Mouse (Mus musculus): ENCODE measurements around the gene Fyttd1. TPM values are rescaled to one million over a fixed set of nuclear protein-coding genes. Genes with fewer than 3 reads are reported as not detected.
"Not testable (repeated sequence)": the region's sequence is repeated elsewhere in the genome, so short reads cannot be mapped to it uniquely, and the experiment has no call there.

The Fyttd1 gene
- total RNA-seq (2021) = 100 to 1,000 TPM; 122 to 135 TPM
- long read RNA-seq, experiment 1, full-length matches to known transcripts = 112 of 136 reads
- long read RNA-seq, experiment 1, partial matches to known transcripts = 0 of 136 reads
- long read RNA-seq, experiment 1, other reads (novel, unspliced or antisense) = 24 of 136 reads
- long read RNA-seq, experiment 2, full-length matches to known transcripts = 97 of 114 reads
- long read RNA-seq, experiment 2, partial matches to known transcripts = 1 of 114 reads
- long read RNA-seq, experiment 2, other reads (novel, unspliced or antisense) = 16 of 114 reads

DNA sequence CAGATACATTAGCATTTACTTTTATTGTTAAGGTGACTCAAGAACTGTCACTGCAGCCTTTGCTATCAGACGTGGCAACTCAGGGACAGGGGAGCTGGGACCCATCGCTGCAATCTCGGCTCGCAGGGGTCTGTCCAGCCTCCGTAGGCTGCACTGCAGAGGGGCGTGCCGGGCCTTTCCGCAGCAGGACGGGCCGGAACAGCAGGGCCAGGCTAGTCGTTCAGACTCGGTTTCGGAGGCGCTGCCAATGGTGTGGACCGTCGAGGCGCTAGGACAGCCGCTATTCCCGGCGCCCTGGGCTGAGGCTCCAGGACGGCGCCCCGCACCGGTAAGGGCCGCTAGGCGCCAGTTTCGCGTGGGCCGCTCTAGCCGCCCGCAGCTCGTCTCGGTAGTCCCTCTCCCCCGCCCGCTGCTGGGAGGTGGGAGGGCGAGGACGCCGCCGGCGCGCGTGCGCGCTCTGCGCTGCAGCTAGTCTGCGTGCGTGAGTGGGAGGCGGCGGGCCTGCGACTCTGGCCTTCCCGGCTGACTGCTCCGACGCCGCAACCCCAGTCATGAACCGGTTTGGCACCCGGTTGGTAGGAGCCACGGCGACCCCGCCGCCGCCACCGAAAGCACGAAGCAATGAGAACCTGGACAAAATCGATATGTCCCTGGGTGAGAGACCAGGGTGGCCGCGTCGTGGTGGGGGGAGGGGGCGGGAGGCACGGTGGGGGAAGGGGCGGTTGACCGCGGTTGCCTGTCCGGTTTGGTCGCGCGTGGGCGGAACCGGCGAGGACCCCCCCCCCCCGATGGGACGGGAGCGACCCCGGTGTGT lies at the start of gene Fyttd1, which contains the start of gene Rubcn:
Gene Fyttd1, plus strand, starts transcription at position 158 of the 814 bp plus-strand sequence.
Gene Rubcn, minus strand, starts transcription at position 424 of the 814 bp plus-strand sequence.
- peak; percentile 95 for DNase-seq (ENCODE audit: low spot score in 2 of 2)
- intact Hi-C loops (cut with DNase I) = loop anchor here (5.0 kb wide), 1 partner anchor 50 kb away; no protein-coding TSS in a partner anchor

DNA sequence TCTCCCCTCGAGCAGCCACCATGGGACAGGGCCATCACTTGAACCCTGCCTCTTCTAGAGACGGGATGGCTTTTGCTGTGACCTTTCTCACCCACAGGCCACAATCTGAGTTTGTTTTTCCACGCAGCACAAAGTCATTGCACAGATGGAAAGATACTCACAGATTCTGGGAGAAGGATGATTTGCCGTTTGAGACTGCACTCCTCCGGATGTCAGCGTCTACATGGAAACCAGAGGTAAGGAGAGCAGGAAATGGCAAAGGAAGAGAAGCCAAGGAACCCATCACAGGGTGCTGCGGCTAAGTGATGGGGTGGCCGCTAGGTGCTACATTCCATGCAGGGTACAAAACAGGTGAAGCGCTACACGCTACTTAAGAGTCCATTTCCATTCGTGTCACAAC lies 48.2 kb upstream of the Fyttd1 start:
- intact Hi-C loops (cut with DNase I) = loop anchor here (5.0 kb wide), 1 partner anchor 48 kb away; the partner anchor contains the start of genes Fyttd1 and Rubcn

DNA sequence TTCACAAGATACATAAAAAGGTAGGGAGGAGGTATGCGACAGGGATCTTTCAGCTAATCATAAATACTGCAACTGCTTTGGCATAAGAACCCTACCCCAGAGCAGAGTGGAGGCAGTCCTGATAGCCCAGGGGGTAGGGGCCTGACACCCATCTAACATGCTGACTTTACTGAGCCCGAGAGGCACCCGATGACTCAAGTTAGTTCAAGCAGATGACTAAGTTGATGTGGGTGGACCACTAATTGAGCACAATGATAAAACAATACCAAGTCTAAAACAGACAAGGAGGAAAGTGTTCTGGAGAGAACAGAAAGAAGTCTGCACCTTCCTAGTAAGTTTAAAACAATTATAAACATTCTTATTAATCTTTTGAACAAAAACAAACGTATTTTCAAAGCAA lies 45.8 kb upstream of the Fyttd1 start:
- intact Hi-C loops (cut with DNase I) = no loop called here
- no peak for DNase-seq (ENCODE audit: low spot score in 2 of 2)

More for the DNA sequence above, 48.2 kb upstream of the Fyttd1 start:
- no peak for DNase-seq (ENCODE audit: low spot score in 2 of 2)

DNA sequence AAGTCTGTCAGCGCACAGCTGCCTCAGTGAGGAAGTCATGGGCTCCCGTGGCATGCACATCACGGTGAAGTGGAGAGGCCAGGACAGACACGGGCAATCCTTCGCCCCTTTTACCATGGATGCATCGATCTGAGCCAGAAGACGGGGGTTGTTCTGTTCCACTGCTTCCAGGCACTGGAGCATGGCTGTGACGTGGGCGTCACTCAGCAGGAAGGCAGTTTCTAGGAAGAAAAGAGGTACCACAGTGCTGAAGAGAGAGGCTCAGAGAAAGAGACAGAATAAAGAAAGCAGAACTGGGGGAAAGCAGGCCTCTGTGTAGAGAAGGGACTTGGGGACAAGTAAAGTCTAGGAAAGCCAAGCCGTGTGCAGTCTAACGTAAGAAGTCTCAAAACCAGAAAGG lies 30.2 kb upstream of the Fyttd1 start:
- intact Hi-C loops (cut with DNase I) = no loop called here
- no peak for DNase-seq (ENCODE audit: low spot score in 2 of 2)

DNA sequence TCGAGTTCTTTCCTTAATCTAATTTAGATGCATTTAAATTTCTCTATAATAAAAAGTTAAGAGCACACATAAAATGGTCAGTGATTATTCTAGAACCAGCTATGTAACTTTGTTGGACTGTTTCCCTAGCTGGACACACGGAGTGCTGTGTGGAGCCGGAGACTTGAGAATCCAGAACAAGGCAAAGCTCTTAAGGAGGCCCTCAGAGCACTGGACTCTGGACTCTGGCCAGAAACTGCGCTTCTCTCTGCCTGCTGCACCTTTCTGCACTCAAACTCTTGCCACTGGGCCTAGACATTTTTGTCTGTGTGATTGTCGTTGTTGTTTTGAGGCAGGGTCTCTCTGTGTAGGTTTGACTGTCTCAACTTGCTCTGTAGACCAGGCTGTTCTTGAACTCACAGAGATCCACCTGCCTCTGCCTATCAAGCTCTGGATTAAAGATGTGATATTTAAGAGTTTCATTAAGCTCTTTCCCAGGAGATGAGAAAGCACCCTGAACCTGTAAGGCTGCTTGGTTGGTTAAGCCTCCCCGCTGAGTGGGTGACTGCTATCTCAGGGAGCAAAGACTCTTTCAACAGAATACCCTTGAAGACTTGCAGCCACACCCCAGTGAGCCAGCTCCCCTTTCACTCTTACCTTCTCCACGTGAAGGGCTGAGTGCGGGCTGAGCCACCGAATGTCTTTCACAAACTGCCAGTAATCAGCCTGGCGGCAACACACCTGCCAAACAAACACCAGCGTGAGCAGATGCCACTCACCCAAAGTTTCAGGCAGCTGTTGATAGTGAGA lies 28.1 kb upstream of the Fyttd1 start:
- DNase-seq (ENCODE audit: low spot score in 2 of 2) = no peak
- intact Hi-C loops (cut with DNase I) = no loop called here

DNA sequence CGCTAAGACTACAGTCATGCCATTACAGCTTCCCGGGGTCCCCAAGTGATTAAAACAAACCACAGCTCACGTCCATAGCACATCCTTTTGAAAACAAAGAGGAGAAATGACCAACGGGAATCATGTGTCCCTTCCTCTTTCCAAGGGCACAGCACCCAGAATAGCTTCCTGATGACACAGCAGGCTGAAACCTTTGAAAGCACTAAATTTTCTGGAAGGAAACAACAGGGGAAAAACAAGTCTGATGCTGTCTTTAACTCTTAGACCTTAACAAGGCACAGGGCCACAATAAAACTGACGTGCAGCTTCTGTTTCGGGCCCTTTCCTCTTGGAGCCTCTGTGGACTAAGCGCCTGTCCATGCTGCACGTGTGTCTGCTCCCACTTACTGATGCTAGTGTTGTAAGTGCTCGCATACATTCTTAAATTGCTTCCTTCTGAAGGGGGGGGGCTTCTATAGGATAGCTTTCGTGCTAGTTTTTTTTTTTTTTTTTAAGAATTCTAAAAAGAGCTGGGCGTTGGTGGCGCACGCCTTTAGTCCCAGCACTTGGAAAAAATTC lies 23.7 kb upstream of the Fyttd1 start:
- intact Hi-C loops (cut with DNase I) = no loop called here
- DNase-seq (ENCODE audit: low spot score in 2 of 2) = peak in 1 of 2 experiments; percentile 9

DNA sequence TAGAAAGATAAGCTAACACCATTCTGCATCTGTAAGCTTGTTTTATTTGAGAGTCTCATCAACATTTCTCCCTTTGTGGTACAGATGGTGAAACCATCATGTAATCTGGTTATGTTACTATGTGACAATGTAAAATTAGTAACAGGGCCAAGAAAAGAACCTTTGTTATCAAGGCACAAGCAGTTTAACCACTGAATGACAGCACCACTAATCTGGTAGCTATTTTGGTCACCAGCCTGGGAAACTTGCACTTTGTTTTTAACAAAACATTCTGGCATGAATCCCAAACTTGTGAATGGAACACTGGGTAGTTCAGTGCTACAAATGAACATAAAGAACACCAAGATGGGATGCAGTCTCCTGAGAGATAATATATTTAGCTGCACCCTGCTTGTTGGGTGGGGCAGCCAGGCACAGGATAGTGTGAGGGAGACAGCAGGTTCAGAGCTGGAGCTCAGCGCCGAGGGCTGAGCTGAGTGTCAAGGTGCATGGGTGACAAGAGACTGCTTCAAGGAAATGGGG lies 23.2 kb upstream of the Fyttd1 start:
- intact Hi-C loops (cut with DNase I) = no loop called here
- peak; percentile 30 to 85 for DNase-seq (ENCODE audit: low spot score in 2 of 2)

DNA sequence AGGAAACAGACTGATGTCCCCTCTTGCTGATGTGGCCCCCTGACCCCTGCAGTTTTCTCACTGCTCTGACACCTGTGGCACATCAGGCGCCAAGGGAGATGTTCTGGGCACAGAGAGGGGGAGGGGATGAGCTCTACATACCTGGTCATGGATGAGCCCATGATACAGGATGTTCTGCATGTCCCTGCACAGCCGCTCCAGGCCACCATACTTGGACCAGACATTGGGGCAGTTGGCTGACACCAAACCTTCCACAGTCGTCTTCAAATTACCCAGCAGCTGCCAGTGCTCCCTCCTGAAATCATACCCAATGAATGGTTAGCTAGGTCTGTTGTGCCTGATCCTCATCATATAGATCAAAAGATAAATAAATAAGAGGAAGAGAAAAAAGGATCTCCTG lies 20.5 kb upstream of the Fyttd1 start:
- no peak for DNase-seq (ENCODE audit: low spot score in 2 of 2)

DNA sequence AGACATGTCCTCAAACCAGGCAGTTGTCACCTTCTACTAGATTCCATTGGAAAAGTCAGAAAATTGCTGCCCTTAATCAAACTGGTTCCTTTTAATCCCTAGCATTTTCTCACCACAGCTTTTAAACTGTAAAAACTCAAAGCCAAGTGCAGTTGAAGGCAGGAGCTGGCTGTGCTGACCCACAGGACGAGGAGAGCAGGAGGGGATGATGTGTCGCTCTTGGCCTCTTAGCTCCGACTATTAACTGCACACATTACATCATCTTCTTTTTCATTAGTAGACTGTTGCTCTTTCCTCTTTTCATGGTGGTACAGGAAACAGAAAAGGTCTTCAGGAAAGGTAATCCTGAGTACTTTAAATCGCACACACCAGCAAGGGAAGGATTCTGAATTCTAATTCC lies 18.9 kb upstream of the Fyttd1 start:
- intact Hi-C loops (cut with DNase I) = no loop called here
- DNase-seq (ENCODE audit: low spot score in 2 of 2) = no peak

More for the DNA sequence above, 20.5 kb upstream of the Fyttd1 start:
- intact Hi-C loops (cut with DNase I) = no loop called here

DNA sequence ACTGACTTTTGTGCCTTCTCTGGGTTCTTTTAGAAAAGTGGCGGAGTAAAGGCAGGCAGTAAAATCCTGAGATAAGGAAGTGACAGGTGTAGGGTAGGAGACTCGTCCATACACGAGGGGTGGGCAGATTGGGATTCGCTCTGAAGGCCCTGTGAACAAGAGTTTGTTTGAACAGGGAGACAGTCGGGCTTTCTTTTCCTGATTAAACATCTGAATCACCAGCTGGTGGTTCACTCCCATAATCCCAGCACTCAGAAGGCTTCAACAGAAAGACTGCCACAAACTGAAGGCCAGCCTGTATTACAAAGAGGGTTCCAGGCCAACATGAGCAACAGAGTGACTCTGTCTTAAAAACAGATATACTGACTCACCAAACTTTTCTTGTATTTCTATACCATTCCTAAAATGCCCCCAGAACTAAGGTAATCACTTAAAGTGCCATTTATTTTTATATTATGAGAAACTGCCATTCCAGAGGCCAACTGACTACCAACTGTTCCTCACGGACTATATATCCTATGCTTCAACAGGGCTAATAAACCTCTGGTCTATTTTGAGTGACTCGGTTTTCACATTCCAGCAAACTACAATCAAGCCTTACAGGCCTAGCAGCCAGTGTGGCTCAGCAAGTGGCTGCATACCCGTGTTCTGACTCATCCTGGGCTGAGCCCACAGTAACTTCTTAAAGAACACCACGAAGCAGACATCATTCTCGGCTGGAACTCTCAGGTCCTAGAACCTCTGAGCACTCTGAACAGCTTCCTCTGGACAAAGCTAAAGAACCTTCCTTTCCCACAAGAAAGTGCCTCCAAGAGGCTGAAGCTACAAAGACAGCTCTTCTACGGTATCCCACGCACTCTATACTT lies 18.3 kb upstream of the Fyttd1 start:
- intact Hi-C loops (cut with DNase I) = no loop called here
- DNase-seq (ENCODE audit: low spot score in 2 of 2) = no peak

DNA sequence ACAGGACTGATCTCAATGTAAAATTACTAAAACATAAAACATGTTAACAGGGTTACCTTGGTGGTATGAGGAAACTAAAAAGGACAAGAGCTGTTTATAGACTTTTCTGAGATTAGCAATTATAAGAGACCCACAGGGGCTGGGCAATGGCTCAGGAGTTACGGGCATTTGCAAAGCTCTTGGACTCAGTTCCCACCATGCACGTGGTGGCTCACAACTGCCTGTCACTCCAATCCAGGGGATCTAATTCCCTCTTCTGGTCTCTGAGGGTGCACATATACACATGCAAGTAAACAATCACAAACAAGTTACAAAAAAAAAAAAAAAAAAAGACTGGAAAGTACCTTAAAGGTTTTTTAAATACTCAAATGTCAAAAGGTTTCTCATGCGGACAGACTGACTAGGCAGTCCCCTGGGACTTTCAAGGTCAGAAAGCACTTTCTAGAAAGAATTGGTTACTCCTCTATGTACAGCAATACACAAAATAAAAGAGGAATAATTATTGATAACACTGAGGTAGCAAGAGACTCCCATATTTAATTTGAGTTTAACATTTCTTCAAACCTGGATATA lies 15.4 kb upstream of the Fyttd1 start:
- no peak for DNase-seq (ENCODE audit: low spot score in 2 of 2)
- intact Hi-C loops (cut with DNase I) = no loop called here

DNA sequence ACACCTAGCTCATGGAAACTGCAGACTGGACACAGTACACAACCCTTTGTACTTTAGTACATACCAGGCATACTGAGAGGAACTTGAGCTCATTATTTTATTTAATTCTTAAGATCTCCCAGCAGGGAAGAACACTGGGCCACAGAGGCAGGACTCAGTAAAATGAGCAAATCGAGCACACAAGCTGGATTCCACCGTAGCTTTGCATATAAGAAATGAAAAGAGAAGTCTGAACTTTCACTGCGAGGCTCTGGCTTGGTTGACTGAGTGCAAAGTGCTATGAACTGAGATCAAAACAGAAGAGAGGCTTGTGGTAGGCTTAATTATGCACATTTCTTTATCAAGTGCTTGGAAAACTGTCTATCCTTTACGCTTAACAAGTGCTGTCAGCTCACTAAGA lies 11.9 kb upstream of the Fyttd1 start:
- no peak for DNase-seq (ENCODE audit: low spot score in 2 of 2)
- intact Hi-C loops (cut with DNase I) = loop anchor here (5.0 kb wide), 1 partner anchor 53 kb away; the partner anchor contains the start of gene Smbd1

DNA sequence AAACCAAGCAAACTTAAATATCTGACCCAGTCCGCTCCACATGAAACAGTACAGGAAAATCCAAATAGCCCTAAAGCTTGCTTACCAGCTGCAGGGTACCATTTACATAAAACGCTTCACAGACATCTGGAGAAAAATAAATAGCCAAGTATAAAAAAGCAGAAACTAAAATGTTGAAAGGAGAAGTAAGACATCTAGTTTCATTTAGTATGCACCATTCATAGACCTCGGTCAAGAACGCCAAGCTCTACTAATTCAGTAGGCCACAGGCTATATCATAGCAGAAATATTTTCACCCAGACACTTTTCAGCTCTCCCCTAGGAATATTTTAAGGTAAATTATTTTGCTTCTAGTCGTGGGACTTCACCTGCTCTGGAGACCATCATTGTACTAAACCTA lies 10.6 kb upstream of the Fyttd1 start:
- DNase-seq (ENCODE audit: low spot score in 2 of 2) = no peak
- intact Hi-C loops (cut with DNase I) = loop anchor here (5.0 kb wide), 1 partner anchor 54 kb away; the partner anchor contains the start of gene Smbd1

DNA sequence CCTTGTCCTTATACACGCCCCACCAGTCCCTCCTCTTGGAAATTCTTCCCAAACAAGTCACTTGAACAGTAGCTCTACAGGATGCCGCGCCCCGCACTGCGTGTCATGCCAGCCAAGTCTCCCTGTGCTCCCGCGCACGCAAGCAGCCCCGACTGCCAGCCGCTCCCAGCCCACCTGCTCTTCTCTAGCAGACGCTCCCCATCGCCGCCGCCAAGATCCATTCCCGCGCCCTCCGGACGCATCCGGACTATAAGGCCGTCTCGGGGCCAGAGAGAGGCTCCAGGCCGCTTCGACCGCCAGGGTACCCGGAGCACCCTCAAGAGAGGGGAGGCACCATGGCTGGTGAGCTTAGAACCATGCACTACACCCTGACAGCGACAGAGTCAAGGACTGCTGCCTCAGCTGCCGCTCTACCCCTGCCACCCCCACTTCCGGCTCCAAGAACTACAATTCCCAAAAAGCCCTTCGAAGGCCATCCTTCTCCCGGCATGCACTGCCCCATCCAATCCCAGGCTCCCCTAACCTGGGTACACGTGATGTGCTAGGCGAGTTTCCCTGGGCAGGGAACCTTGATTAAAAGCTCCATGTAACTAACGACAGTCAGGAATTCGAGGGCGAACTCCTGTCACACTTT lies 9.3 kb upstream of the Fyttd1 start:
- DNase-seq (ENCODE audit: low spot score in 2 of 2) = peak; percentile 89 to 93
- intact Hi-C loops (cut with DNase I) = loop anchor here (5.0 kb wide), 1 partner anchor 56 kb away; the partner anchor contains the start of gene Smbd1

DNA sequence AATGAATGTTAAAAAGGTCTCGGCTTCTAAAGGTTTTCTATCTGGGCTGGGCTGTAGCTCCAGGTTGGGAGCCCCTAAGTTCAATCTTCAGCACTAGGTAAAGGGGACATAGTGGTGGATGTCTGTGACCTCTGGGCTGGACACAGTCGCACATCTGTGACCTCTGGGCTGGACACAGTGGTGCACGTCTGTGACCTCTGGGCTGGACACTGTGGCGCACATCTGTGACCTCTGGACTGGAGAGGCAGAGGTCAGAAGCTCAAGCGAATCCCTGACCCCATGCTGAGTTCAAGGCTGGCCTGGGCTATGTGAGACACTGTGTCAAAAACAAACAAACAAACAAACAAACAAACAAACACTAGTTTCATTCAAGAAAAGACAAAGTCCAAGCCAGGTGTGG lies 7.1 kb upstream of the Fyttd1 start:
- intact Hi-C loops (cut with DNase I) = no loop called here
- DNase-seq (ENCODE audit: low spot score in 2 of 2) = no peak

DNA sequence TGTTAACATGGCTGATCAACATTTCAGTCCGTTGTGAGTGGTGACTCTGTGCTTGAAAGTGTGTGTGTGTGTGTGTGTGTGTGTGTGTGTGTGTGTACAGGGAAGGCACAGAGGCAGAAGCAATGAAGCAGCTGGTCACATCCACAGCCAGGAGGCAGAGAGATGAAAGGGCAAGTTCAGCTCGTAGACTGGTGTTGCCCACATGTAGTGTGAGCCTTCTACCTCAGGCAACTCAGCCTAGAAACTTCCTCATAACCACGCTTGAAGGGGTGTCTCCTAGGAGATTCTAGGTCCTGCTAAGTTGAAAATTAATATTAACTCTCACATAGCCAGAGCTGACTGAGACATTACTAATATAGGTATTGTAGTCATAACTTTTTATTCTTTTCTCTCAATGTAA lies 3.9 kb upstream of the Fyttd1 start:
- intact Hi-C loops (cut with DNase I) = no loop called here

DNA sequence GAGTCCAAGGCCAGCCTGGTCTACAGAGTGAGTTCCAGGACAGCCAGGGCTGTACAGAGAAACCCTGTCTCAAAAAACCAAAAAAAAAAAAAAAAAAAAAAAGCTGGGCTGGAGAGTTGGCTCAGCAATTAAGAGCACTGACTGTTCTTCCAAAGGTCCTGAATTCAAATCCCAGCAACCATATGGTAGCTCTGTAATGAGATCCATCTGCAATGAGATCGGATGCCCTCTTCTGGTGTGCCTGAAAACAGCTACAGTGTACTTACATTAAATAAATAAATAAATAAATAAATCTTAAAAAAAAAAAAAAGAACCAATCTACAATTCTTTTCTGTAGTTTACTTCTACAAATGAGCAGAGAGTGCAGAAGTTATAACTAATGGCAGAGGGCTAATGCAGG lies 2.0 kb upstream of the Fyttd1 start:
- intact Hi-C loops (cut with DNase I) = loop anchor here (5.0 kb wide), 1 partner anchor 48 kb away; no protein-coding TSS in a partner anchor

More for the DNA sequence above, 3.9 kb upstream of the Fyttd1 start:
- no peak for DNase-seq (ENCODE audit: low spot score in 2 of 2)

More for the DNA sequence above, 2.0 kb upstream of the Fyttd1 start:
- not testable (repeated sequence) for DNase-seq (ENCODE audit: low spot score in 2 of 2)
